Mouse (Mus musculus): Measurements from ENCODE around the gene Thada.

- no peak for TF ChIP-seq CTCF (IDR thresholded peaks at IDR 0.05)
- TF ChIP-seq EP300 (IDR thresholded peaks at IDR 0.05) = no peak
Observed at GRCm38 (mm10) chr17:84238174-84238573, 227.8 kb downstream of the Thada start.
